Mouse (Mus musculus): ENCODE measurements at regions not wholly inside any gene's neighbourhood (a gene's known extent, or its start where the extent isn't known, plus 50 kb on each side); places are given as distances from the start of the nearest gene placed in this dataset.

DNA sequence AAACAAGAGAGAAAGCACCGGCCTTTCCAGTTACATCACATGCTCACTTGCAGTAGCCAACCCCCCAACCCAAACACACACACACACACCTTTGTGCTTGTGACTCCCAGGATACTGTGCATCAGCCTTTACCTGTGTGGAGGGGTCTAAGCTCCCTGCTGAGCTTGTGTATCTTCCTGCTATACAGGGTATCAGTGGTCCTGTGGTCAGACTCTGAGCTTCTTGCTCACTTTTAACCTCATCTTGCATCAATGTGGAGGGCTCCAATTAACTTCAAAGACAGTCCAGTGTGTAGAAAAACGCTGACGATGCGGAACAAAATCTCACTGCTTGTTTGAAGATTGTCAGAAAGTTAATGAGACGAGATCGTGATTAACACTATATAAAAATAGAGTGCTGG lies 71.4 kb upstream of the Gypa start:
- no peak for DNase-seq

GRCm38 (mm10) chr8:80416121-80416520 lies 77.5 kb upstream of the Gypa start:
- DNase-seq: no peak

DNA sequence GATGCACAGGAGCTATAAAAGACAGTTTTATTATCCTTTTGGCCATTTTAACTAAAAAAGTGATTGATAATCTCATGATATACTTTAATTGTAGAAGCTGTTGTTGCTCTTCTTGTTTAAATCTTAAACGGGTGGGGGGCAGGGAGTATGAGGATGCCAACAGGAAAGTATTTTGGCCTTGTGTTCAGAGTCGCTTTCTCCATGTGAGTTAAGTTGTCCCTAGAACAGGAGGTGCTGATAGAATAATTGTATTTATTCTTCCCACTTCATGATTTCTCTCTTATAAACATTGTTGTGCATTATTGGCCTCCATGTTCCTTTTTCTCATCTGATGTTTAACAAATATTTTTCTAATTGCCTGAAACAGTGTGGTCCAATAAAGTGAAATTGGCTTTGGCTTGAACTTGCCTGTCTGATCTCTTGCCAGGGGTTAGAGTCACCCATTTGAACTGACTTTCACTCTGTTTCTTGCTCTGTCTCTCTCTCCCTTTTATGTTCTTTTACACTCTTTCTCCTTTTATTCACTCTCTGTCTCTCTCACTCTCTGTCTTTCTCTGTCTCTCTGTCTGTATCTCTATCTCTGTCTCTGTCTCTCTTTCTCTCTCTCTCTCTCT lies 93.9 kb upstream of the Gypa start:
- no peak for DNase-seq

DNA sequence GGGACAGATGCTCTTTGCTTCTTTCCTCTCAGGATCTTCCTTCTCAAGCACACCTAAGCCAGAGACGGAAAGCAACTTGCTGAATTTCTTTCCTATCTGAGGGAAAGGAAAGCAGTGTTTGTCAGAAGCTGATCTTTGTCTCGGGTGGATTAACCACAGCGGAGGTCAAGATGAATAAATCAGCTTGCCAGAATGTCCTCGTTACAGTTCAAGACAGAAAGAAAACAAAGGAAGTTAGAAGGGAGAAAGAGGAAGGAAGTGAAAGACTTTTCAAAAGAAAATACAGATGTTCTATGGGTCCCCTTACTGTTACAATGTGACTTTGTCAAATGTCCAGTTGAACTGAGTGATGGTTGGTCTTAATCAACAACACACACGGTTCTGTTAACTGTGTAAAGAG lies 98.6 kb upstream of the Gypa start:
- no peak for DNase-seq

DNA sequence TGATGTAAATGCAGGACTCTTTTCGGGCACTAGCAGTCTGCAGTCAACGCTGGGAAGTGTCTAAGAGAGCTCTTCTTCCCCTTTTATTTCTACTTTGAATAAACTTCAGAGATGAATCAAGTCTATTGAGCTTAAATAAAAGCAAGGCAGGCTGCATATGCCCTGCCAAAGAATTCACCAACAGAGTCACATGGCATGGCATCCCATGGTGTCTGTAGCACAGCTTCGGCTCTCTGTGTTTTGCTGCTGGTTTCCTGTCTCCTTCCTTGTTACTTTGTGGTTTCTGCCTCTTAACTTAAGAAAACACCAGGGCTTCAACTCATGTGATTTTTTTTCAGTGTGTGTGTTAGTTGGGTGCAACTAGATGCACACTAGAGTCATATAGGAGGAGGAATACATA lies 100.5 kb upstream of the Gypa start:
- DNase-seq: no peak

GRCm38 (mm10) chr8:80369221-80369620 lies 124.4 kb upstream of the Gypa start:
- DNase-seq: no peak

DNA sequence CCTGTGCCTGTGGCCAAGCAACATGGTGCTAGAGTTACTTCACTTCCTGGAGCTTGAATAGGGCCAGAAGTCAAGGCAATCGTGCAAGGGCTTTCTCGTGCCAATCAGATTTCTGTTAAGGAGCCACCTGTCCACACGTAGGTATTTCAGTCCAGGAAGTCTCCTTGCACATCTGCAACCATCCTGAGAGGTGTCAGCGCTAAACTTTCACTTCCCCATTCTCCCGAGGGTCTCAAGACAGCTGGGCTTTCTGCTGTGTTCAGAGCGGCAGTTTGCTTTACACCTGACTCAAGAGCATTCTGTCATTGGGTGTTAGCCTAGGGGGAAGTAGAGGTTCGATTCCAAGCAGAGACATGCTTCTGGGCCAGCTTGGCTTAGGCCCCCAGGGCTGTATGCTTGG lies 129.5 kb upstream of the Gypa start:
- no peak for DNase-seq

DNA sequence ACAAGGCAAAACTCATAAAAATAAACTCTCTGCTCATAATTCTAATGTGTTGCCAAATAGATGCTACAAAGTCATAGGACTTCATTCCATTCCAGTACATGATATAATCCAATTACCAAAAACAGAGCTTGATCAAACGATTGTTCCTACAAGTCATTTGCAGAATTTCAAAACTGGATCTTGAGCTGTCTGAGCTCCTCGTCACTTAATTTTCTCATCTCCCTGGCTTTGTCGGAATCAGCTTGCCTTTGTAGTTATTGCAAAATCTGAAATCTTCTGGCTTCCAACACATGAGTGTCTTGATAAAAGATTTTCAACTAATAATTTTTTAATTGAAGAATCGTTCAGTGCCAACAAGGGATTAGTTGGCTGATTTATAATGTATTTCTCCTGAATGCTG lies 150.3 kb upstream of the Gypa start:
- no peak for DNase-seq

GRCm38 (mm10) chr8:80337872-80338271 lies 155.7 kb upstream of the Gypa start:
- no peak for DNase-seq

DNA sequence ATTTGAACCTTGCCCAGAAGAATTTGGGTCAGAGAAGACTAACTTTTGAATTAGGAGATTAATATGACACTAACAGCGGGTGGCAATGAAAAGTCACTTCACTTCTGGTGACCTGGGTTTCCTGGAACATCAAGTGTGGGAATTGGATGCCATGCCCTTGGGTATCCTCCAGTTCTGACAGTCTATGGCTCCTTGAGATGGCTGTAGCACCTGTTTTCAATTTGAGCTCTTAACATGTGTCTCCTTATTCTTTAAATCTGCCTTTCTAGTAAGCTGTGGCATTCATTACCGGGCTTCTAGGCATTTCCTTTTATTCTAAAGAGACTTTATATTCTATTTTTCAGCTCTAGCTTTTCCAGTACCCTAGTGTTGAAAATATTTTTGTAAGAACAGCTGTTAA lies 164.9 kb upstream of the Gypa start:
- DNase-seq: no peak

DNA sequence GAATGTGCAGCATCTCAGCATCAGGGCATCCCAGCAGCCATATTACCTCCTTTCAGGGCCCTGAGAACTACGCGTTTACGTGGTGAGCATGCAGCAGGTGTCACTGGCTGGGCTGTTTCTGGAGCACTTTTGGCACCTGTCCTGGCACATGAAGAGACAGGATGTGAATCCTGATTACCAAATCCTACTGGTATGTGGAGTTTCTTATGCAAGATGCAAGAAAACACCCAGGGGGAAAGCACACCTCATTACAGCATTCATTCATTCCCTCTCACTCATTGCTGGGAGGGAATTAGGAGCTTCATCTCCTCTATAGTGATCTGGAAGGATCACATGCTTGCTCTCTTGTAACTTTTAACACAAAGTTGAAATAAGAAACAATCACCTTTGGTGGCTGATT lies 167.7 kb upstream of the Gypa start:
- DNase-seq: no peak

GRCm38 (mm10) chr8:80325132-80325531 lies 168.4 kb upstream of the Gypa start:
- no peak for DNase-seq

- DNase-seq: peak in 1 of 2 experiments; percentile 6
Measured at GRCm38 (mm10) chr8:80318231-80318870, 175.2 kb upstream of the Gypa start.

DNA sequence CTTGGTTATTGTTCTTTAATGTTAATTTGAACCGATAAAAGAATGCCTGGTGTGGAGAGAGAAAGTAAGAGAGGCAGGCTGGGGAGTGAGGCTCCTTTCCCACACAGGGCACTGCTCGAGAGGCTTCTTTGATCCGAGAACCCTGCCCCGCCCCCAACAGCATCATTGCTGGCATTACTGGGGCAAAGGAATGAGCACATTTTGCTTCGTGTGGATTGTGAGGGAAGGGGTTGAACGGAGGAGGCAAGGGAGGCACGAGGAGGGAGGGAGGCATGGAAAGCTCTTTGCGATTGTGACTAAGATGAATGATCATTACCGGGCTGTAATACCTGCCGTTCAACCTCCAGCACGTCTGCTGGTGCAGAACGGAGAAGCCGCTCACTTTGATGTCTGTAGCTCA lies 178.2 kb upstream of the Gypa start:
- DNase-seq: peak; percentile 51 to 74

DNA sequence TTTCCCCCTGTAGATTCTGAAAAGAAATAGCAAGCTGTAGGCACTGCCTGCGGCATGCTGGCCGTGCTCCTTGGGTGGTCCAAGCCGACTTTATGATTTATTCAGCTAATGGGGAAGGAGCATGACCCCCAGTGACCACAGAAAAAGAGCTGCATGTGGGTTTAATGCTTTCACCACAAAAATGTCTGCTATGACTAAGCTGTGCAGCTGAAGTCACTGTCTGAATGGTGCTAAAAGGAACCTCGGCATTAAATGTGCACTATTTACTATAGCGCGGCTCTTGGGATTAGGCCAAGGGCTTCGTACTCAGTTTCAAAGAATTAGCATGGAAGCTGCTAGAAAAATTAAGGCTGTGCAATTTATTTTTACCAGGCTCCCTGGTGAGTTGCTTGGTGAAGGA lies 178.8 kb upstream of the Gypa start:
- DNase-seq: peak; percentile 17 to 33

DNA sequence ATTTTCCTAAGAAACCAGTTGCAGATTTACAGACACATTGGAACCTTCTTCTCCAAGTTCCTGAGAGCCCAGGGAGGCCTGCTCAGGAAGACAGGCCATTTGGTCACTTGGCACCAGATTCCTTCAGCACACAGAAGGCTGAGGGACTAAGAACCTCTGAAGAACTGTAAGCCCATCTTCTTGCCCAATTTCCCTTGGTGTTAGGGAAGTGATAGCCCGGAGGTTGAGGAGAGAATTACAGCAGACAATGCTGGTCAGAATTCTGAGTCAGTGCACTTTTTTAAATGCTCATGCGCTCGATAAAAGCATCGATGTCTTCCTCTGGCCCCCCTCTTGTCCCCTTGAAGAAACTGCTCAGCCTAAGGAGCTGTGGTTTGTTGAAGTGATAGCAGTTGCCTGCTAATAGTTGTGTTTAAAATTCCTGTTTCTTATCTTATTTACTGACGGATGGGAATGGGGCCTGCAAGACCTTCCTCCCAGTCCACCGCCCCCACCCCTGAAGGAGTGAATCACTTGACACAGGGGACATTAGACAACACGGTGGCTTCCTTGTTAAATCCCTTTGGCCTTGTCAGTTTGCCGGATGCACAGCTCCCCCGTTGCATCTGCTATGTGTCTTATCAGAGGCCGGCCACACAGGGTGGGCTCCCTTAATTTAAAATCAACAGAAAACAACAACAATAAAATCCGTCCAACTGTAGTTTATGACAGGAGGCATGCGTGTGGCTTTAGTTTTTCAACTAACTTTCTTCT lies 179.5 kb upstream of the Gypa start:
- DNase-seq: no peak

- DNase-seq: no peak
Measured at GRCm38 (mm10) chr8:80307761-80308160, 185.8 kb upstream of the Gypa start.

- no peak for DNase-seq
Measured at GRCm38 (mm10) chr8:80298596-80298995, 195.0 kb upstream of the Gypa start.

DNA sequence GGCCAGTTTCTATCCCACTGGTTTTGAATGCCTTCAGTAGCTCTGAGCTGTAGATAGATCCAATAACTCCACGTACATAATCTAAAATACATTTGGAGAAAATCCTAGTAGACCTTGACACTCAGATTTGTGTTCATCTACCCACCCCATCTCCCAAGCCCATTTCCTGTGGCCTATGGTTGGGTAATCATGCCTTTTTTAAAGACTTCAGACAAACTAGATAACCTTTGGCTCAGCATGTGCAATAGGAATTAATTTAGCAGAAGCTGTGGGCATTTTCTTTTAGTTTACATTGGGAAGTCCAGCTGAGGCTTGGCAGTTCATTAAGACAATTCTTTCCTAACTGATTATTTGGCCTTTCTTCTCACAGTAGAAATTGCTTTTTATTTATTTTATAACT lies 203.3 kb upstream of the Gypa start:
- DNase-seq: no peak

DNA sequence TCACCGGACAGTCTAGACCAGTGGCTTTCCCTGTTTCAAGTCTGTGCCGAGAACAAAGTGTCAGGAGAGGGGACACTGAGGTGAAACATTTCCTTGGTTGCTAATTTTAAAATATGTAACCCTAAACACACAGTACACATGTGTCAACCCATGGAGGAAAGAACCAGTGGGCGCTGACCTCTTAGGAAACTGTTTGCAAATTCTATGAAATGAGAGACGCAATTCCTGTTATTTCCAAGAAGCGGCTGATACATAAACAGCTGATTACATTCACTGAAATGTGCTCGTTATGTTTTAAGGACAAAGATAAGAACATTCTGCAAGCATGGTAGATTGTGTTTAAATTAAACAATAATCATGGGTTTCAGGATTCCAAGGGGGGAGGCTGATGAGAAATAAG lies 204.3 kb upstream of the Gypa start:
- DNase-seq: no peak

DNA sequence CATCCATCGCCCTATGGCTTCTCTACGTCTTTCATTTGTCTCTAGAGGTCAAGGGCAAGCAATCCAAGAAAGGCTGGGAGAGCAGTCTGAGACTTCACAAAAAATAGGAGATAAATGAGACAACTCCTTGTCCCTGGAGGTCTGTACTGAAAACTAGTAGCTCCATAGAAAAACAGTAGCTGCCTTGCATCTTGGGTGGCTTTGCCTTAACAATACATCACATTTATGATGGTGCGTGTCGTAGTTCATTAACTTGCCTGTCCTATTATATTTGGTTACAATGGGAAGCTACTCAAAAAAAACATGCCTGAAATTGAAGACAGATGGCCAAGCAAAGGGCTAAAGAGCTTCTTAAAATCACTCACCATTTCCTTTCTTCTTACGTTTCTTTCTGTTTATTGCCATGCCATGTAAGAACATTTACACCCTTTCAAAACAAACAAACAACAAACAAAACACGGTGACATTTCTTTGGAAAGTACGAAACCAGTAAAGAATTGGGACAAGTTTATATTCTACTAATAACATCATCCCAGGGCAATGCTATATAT lies 211.2 kb upstream of the Hhip start:
- no peak for DNase-seq

- no peak for DNase-seq
Measured at GRCm38 (mm10) chr8:80264915-80265314, 207.1 kb upstream of the Hhip start.

DNA sequence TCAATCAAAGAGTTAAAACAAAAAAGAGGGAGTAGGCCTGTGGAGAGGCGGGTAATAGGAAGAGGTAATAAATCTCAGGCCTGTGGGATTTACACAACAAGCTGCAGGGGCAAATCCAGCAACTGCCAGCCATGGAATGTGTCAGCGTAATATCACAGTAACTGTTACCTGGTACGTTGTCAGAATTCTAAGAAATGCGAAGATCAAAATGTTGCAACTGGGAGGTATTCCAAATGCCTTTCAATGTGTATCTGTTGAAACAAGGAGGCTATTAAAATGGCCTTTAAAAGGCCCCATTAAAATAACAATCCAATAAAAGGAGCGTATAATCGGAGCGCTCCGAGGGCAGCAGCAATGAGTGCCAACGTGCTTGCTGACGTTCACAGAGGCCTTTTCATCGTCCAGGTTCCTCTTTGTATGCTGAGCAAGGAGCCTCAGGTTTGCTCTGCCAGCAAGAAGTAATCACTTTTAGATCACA lies 205.7 kb upstream of the Hhip start:
- DNase-seq: no peak

- DNase-seq: no peak
Measured at GRCm38 (mm10) chr8:80262911-80263310, 205.1 kb upstream of the Hhip start.
